Comparison of ENCODE assay signal across 12 mouse cellular contexts in genomic region chr12:79843496-79843895, GRCm38 (mm10).
A peak's percentile ranks its signal among the peaks of the same experiment; 100 is the strongest.
DNase-seq lines count a peak whose midpoint lies in the region; ATAC-seq and TF ChIP-seq lines count a peak whose summit lies in the region.
"Had no signal": no experiment of that assay in that cellular context is flagged by ENCODE, and none has a peak within 500 bp of the region (broad histone marks: within the 10 kb centered on the region; RNA-seq: fewer than 3 reads in every experiment).

No protein-coding gene starts in this region.

- TF ChIP-seq CTCF in lung, postnatal 0 days (IDR thresholded peaks at IDR 0.05): no peak
- TF ChIP-seq CTCF in lung, adult 2 months (IDR thresholded peaks at IDR 0.05; ENCODE audit: insufficient read depth, low read length): no peak

- intact Hi-C loops in heart, postnatal 10 days (cut with DNase I): loop anchor here (5.0 kb wide), 2 partner anchors 49 to 124 kb away; no protein-coding TSS in a partner anchor

- H3K9me3 ChIP-seq in heart, embryonic 11.5 days (replicated peaks; ENCODE audit: control insufficient read depth, low read length): no peaks in the 10 kb centered on the region
- no peaks in the 10 kb centered on the region for H3K9me3 ChIP-seq in lung, postnatal 0 days (ENCODE audit: low read length)
- H3K9me3 ChIP-seq in intestine, embryonic 14.5 days (ENCODE audit: control insufficient read depth, low read length): no peaks in the 10 kb centered on the region

- no peaks in the 10 kb centered on the region for H3K36me3 ChIP-seq in heart, embryonic 11.5 days (ENCODE audit: control insufficient read depth, insufficient read depth, low read length)
- H3K36me3 ChIP-seq in lung, postnatal 0 days (ENCODE audit: insufficient read depth, low read length): no peaks in the 10 kb centered on the region
- H3K36me3 ChIP-seq in intestine, embryonic 14.5 days (ENCODE audit: control insufficient read depth, insufficient read depth, low read length): no peaks in the 10 kb centered on the region
- no peaks in the 10 kb centered on the region for H3K36me3 ChIP-seq in splenic B cell, adult 2 months (ENCODE audit: control insufficient read depth, insufficient read depth, low read length, poor library complexity, severe bottlenecking)

- 45% methylated on average over 6 of the region's 6 CpGs for WGBS in heart, embryonic 11.5 days (ENCODE audit: insufficient replicate concordance)
- WGBS in lung, postnatal 0 days: 35% methylated on average over 6 of the region's 6 CpGs
- WGBS in lung, adult 2 months: 36% methylated on average over 6 of the region's 6 CpGs
- 28% methylated on average over 6 of the region's 6 CpGs for WGBS in intestine, embryonic 14.5 days

- TF ChIP-seq EP300 in lung, postnatal 0 days (IDR thresholded peaks at IDR 0.05): no peak

- H3K9ac ChIP-seq in heart, embryonic 11.5 days (ENCODE audit: low read depth, low read length): no peak overlapping the region
- no peak overlapping the region for H3K9ac ChIP-seq in lung, postnatal 0 days (replicated peaks; ENCODE audit: low read depth)
- H3K9ac ChIP-seq in intestine, embryonic 14.5 days (ENCODE audit: low read length): no peak overlapping the region

- H3K4me1 ChIP-seq in heart, embryonic 11.5 days (ENCODE audit: control insufficient read depth, insufficient read depth, low read length): peaks cover 71% of the 10 kb centered on the region
- H3K4me1 ChIP-seq in lung, postnatal 0 days (ENCODE audit: insufficient read depth, low read depth, low read length): peaks cover 20% of the 10 kb centered on the region
- H3K4me1 ChIP-seq in lung, adult 2 months (ENCODE audit: control insufficient read depth, insufficient read depth, low read length): peaks cover 15% of the 10 kb centered on the region
- H3K4me1 ChIP-seq in intestine, embryonic 14.5 days (replicated peaks; ENCODE audit: control insufficient read depth, insufficient read depth, low read length): peaks cover 66% of the 10 kb centered on the region

- no peak for TF ChIP-seq POLR2A in lung, adult 2 months (IDR thresholded peaks at IDR 0.05; ENCODE audit: borderline replicate concordance, extremely low read depth, low read depth, low read length)

- ATAC-seq in heart, embryonic 11.5 days (replicated peaks; ENCODE audit: insufficient number of reproducible peaks, low FRiP score, low TSS enrichment): no peak
- peak; percentile 37; the same call in 1 of the 2 replicates for ATAC-seq in lung, postnatal 0 days
- ATAC-seq in intestine, embryonic 14.5 days (replicated peaks; ENCODE audit: low FRiP score, low TSS enrichment, low read depth): no peak

- no peak overlapping the region for H3K4me3 ChIP-seq in heart, embryonic 11.5 days (ENCODE audit: low read depth, low read length)
- H3K4me3 ChIP-seq in lung, postnatal 0 days (ENCODE audit: low read depth, low read length): no peak overlapping the region
- no peak overlapping the region for H3K4me3 ChIP-seq in lung, adult 2 months (replicated peaks; ENCODE audit: extremely low read depth, low read depth, low read length)
- H3K4me3 ChIP-seq in intestine, embryonic 14.5 days (ENCODE audit: low read depth, low read length): no peak overlapping the region

- H3K4me2 ChIP-seq in heart, embryonic 11.5 days: no peak overlapping the region
- no peak overlapping the region for H3K4me2 ChIP-seq in lung, postnatal 0 days (replicated peaks; ENCODE audit: low read depth, low read length)
- no peak overlapping the region for H3K4me2 ChIP-seq in intestine, embryonic 14.5 days (ENCODE audit: low read length)

- H3K27me3 ChIP-seq in heart, embryonic 11.5 days (ENCODE audit: control insufficient read depth, insufficient read depth, low read length): no peaks in the 10 kb centered on the region
- H3K27me3 ChIP-seq in lung, postnatal 0 days (replicated peaks; ENCODE audit: insufficient read depth, low read length): no peaks in the 10 kb centered on the region
- no peaks in the 10 kb centered on the region for H3K27me3 ChIP-seq in intestine, embryonic 14.5 days (replicated peaks; ENCODE audit: control insufficient read depth, insufficient read depth, low read length)
- H3K27me3 ChIP-seq in splenic B cell, adult 2 months (ENCODE audit: control insufficient read depth, insufficient read depth, low read length, poor library complexity, severe bottlenecking): no peaks in the 10 kb centered on the region

- no peak for DNase-seq in heart, postnatal 10 days
- DNase-seq in lung, postnatal 0 days (ENCODE audit: low spot score): no peak
- no peak for DNase-seq in lung, adult 2 months
- no peak for DNase-seq in intestine, embryonic 14.5 days (ENCODE audit: low spot score)
- peak; percentile 51 for DNase-seq in splenic B cell, adult 2 months (ENCODE audit: low read depth, low spot score)
- no peak for DNase-seq in retina, postnatal 1 day
- DNase-seq in thymus, postnatal 36 days: no peak
- DNase-seq: adrenal gland, adult 2 months; cerebellum, postnatal 25 days; gastrocnemius, postnatal 14 days; right cerebral cortex, postnatal 25 days had no signal

- peak overlapping the region; percentile 74 for H3K27ac ChIP-seq in heart, embryonic 11.5 days (ENCODE audit: low read depth, low read length)
- H3K27ac ChIP-seq in lung, postnatal 0 days (ENCODE audit: low read length): peak overlapping the region; percentile 69
- peak overlapping the region; percentile 95 for H3K27ac ChIP-seq in intestine, embryonic 14.5 days (ENCODE audit: low read depth)
